Mouse (Mus musculus) lung, postnatal 10 days (tissue): ENCODE results near the gene Ppp2r1b.

Experiments used
- DNase-seq: peaks from one replicate; pipeline ENCODE4 v3.0.0; 2021

The Ppp2r1b gene

GRCm38 (mm10) chr9:50920933-50921895 lies 76.1 kb downstream of the Ppp2r1b start:
- DNase-seq = peak; percentile 11

- DNase-seq = no peak
These were observed 77.5 kb downstream of the Ppp2r1b start for GRCm38 (mm10) chr9:50922363-50923153.

- no peak for DNase-seq
These were observed 79.4 kb downstream of the Ppp2r1b start for GRCm38 (mm10) chr9:50924454-50924853.

- no peak for DNase-seq
These were observed 80.7 kb downstream of the Ppp2r1b start for GRCm38 (mm10) chr9:50925801-50926200.

- no peak for DNase-seq
These were observed 84.9 kb downstream of the Ppp2r1b start for GRCm38 (mm10) chr9:50929986-50930385.

DNA sequence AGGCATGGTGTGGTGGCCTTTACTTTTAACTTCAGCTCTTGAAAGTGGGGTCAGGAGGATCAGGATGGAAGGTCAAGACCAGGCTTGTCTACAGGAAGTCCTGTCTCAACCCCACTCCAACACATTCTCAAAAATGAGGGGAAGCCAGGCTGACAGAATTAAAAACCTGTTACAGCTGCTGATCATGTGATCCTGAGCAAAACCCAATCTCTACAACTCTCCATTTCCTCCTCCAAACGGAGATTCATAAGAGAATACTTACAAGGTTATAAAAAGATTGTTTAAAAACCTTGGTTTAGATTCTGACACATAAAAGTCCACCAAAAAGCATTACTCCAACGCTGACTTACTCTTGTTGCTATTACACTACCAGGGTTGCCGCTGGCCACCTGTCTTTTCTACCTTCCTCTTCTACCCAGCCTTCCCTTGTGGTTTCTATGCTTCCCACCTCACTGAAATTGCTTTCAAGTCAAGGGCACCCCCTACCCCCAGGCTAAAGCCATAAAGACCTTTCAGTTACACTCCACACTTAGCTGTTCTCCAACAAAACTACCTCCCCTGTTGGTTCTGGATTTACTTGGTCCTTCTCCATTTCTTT lies 96.8 kb downstream of the Ppp2r1b start:
- no peak for DNase-seq

DNA sequence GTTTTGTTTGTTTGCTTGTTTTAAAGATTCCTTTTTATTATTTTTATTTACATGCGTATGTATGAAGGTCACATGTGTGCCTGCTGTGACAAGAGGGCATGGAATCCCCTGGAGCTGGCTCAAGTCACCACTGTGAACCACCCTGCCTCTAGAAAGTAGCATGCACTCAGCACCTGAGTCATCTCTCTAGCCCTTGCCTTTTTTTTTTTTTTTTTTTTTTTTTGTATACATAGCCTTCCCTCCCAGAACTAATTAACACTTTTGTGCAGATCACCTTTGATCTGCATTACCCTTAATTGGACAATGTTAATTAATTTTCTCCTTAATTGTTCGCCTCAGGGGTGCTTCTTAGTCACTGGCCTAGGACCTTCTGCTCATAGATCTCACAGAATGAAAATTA lies 97.6 kb downstream of the Ppp2r1b start:
- DNase-seq = no peak
